Mouse (Mus musculus) hindbrain, embryonic 15.5 days (tissue): ENCODE data around the gene Mertk. TPM values are rescaled to one million over a fixed set of nuclear protein-coding genes. Genes with fewer than 3 reads are reported as not detected.

ENCODE experiments used
- ATAC-seq: fragments of 200-750 bp; cut with Nextera tagmentation; 2 replicates; pipeline ENCODE4 v1.8.0; 2017; ENCODE audit warnings: low read depth, moderate number of reproducible peaks, moderate TSS enrichment; ENCODE audit not compliant: low FRiP score
- H3K27ac ChIP-seq: fragments of 300-500 bp; sonication (generic); replicated peaks from 2 replicates; pipeline ENCODE4 v1.5.1; 2015; ENCODE audit warnings: mild to moderate bottlenecking, inconsistent platforms
- H3K27me3 ChIP-seq: fragments of 300-500 bp; sonication (generic); 2 replicates; pipeline ENCODE4 v1.6.1; 2015; ENCODE audit warnings: control low read depth, inconsistent platforms
- H3K36me3 ChIP-seq: fragments of 300-500 bp; sonication (generic); 2 replicates; pipeline ENCODE4 v1.6.1; 2015; ENCODE audit warnings: control low read depth, inconsistent platforms
- H3K4me1 ChIP-seq: fragments of 300-500 bp; sonication (generic); replicated peaks from 2 replicates; pipeline ENCODE4 v1.6.1; 2015; ENCODE audit warnings: control low read depth, inconsistent platforms
- H3K4me2 ChIP-seq: fragments of 300-500 bp; sonication (generic); 2 replicates; pipeline ENCODE4 v1.6.1; 2015; ENCODE audit warnings: moderate library complexity, mild to moderate bottlenecking, inconsistent platforms
- H3K4me3 ChIP-seq: fragments of 300-500 bp; sonication (generic); 2 replicates; pipeline ENCODE4 v1.5.1; 2015; ENCODE audit warnings: mild to moderate bottlenecking, inconsistent platforms
- H3K9ac ChIP-seq: fragments of 300-500 bp; sonication (generic); 2 replicates; pipeline ENCODE4 v1.6.1; 2015; ENCODE audit warnings: inconsistent platforms
- H3K9me3 ChIP-seq: fragments of 300-500 bp; sonication (generic); 2 replicates; pipeline ENCODE4 v1.6.1; 2016; ENCODE audit warnings: control low read depth, inconsistent platforms
- WGBS: fragments of 180-500 bp; shearing (Covaris S2); methylation state at CpG from one replicate; pipeline ENCODE4 v1.1.7; 2015; 5-methylcytosine and 5-hydroxymethylcytosine counted together
- polyA plus RNA-seq: library from polyadenylated mRNA; unstranded; fragments of >200 nt; fragmentation: Nextera tagmentation; extraction: Ambion mirVana; gene quantifications from 2 replicates; pipeline ENCODE4 v1.2.1, GENCODE M21; 2015

Gene Mertk
- polyA plus RNA-seq, 1 experiment from 2014 or later: 2.5 TPM

DNA sequence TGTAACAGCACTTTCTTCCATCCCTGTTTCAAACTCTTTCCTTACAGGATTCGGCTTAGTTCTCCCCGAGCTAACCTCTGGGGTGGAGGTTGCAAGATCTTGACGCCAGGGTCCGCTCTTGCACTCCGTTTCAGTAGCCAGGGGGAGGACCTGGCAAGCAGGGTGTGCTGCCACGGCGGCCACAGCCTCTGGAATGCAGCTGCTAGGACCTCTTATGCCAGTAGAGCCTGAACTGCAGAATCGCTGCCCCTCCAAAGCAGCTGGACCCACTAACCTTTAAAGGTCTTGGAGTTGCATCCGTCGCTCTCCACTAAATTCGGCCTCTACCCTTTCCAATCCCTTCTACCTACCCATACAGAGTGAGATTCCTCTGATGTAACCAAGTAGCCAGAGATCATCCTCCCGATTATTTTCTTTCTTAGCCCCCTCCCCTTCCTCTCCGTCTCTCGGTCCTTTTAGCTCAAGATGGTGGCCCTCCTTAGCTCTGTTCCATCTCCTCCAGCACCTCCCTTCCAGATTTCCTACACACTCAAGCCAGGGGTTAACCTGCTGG is 540 bp upstream of the Mertk start:
- Histone ChIP-seq H3K9me3 (no peaks in the 10 kb centered on the region), H3K27me3 (peaks cover 19% of the 10 kb centered on the region), H3K27ac (peak overlapping the region; percentile 70; the same call in 1 of the 2 replicates), H3K4me3 (peak overlapping the region; percentile 42), H3K4me1 (peaks cover 19% of the 10 kb centered on the region), H3K4me2 (peak overlapping the region; percentile 71), H3K36me3 (no peaks in the 10 kb centered on the region), H3K9ac (peak overlapping the region; percentile 47)
- ATAC-seq: peak; percentile 89
- under 1% methylated on average over 14 of the region's 14 CpGs for WGBS

GRCm38 (mm10) chr2:128699201-128699885 is 587 bp downstream of the Mertk start:
- no peaks in the 10 kb centered on the region for H3K9me3 ChIP-seq
- peaks cover 19% of the 10 kb centered on the region for H3K4me1 ChIP-seq
- no peaks in the 10 kb centered on the region for H3K36me3 ChIP-seq
- peak overlapping the region; percentile 42 for H3K4me3 ChIP-seq
- under 1% methylated on average over 24 of the region's 24 CpGs for whole genome bisulfite sequencing
- H3K27me3 ChIP-seq: peaks cover 19% of the 10 kb centered on the region
- H3K27ac ChIP-seq: no peak overlapping the region
- no peak for ATAC-seq
- peak overlapping the region; percentile 71 for H3K4me2 ChIP-seq
- H3K9ac ChIP-seq: peak overlapping the region; percentile 28

DNA sequence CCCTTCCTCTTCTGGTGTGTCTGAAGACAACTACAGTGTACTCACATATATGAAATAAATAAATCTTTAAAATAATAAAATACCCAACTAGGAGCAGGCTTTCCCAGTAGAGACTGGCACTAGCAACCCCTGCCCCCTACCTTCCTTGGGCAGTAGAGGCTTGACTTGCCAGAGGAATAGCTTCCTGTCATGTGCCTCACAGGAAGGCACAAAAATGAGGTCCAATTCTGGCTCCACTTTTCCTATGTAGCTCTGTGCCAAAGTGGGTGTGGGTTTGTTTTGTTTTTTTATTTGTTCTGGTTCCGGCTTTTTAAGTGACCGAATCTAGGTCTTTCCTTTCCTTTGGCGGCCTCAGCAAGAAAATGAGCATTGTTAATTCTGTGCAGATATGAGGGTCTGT is 5.7 kb downstream of the Mertk start:
- H3K4me1 ChIP-seq: 0 out of 2 replicates have a peak, but pooled peaks cover under 1% of the 10 kb centered on the region
- H3K4me3 ChIP-seq: no peak overlapping the region
- no peak overlapping the region for H3K4me2 ChIP-seq
- H3K36me3 ChIP-seq: no peaks in the 10 kb centered on the region
- peaks cover 8% of the 10 kb centered on the region; the same call in 1 of the 2 replicates for H3K27me3 ChIP-seq
- 78% methylated on average over 3 of the region's 3 CpGs for WGBS
- no peak for ATAC-seq
- H3K9ac ChIP-seq: no peak overlapping the region
- H3K27ac ChIP-seq: no peak overlapping the region
- H3K9me3 ChIP-seq: no peaks in the 10 kb centered on the region

DNA sequence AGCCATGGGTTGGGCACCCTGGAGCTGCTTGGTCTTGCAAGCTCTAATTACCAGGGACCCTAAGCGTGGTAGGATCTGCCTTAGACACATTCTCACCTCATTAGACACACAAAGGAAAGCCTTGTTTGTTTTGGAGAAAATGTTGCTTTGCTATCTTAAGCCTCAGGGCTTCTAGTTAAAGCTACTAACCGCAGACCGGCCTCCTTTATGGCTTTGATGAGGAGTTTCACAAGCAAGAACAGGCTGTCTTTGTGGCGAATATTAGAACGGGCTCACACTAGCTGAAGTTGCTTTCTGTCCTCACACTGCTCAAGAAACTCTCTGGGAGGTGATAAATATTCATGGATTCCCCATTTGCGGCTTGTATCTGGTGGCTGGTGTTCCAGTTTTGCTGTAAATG is 10.5 kb downstream of the Mertk start:
- H3K9ac ChIP-seq: no peak overlapping the region
- 0 out of 2 replicates have a peak overlapping the region, but pooled peaks have one; percentile 20 for H3K27ac ChIP-seq
- peaks cover 6% of the 10 kb centered on the region; the same call in 1 of the 2 replicates for H3K4me1 ChIP-seq
- H3K27me3 ChIP-seq: no peaks in the 10 kb centered on the region
- no peaks in the 10 kb centered on the region for H3K9me3 ChIP-seq
- no peak overlapping the region for H3K4me2 ChIP-seq
- no peak for ATAC-seq
- 43% methylated on average over 6 of the region's 6 CpGs for WGBS
- H3K4me3 ChIP-seq: no peak overlapping the region
- H3K36me3 ChIP-seq: no peaks in the 10 kb centered on the region

DNA sequence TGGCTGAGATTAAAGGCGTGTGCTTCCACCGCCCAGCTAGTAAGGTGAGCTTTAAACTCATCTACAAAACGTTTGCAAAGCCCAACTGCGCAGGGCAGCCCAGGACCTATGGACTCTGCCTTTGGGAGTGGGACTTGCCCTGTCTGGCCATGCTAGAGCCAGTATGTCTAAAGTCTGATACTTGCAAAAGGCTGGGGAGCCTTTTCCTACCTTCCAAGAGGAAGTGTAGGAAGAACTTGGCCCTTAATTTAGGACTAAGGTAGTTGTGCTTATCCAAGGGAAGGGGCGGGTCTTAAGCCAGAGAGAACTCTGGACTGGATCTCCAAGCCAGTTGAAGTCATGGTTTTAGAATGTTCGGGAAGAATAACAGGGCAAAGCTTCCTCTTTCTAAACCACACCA is 11.9 kb downstream of the Mertk start:
- ATAC-seq: no peak
- Histone ChIP-seq H3K27me3 (no peaks in the 10 kb centered on the region), H3K9ac (no peak overlapping the region), H3K27ac (no peak overlapping the region), H3K4me3 (no peak overlapping the region), H3K36me3 (no peaks in the 10 kb centered on the region), H3K4me1 (peaks cover 9% of the 10 kb centered on the region; the same call in 1 of the 2 replicates), H3K9me3 (no peaks in the 10 kb centered on the region), H3K4me2 (no peak overlapping the region)
- 84% methylated on average over 6 of the region's 6 CpGs for WGBS

DNA sequence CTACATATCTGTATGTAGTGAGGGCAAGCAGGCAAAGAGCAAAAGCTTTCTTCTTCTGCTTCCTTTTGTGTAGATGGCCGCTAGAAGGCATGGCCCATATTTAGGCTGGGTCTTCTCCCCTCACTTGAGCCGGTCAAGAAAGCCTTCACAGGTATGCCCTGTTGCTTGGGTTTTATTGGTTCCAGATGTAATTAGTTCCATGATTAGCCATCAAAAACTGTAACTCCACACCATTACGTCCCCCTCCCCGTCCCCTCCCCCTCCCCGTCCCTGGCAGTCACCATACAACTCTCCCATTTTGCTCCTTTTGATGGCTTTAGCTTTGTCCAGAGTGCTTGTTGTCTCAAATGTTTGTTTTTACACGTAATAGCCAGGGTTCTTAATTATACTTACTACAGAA is 14.2 kb downstream of the Mertk start:
- 83% methylated on average over 6 of the region's 6 CpGs for WGBS
- H3K4me2 ChIP-seq: no peak overlapping the region

GRCm38 (mm10) chr2:128713548-128714003 is 14.8 kb downstream of the Mertk start:
- 54% methylated on average over 5 of the region's 5 CpGs for WGBS
- no peaks in the 10 kb centered on the region for H3K27me3 ChIP-seq
- no peak overlapping the region for H3K4me2 ChIP-seq
- H3K9ac ChIP-seq: no peak overlapping the region
- H3K9me3 ChIP-seq: no peaks in the 10 kb centered on the region
- no peak overlapping the region for H3K4me3 ChIP-seq
- H3K4me1 ChIP-seq: peaks cover 9% of the 10 kb centered on the region; the same call in 1 of the 2 replicates
- no peak for ATAC-seq
- H3K27ac ChIP-seq: 0 out of 2 replicates have a peak overlapping the region, but pooled peaks have one; percentile 25
- H3K36me3 ChIP-seq: no peaks in the 10 kb centered on the region

More for the DNA sequence above, 14.2 kb downstream of the Mertk start:
- H3K36me3 ChIP-seq: no peaks in the 10 kb centered on the region
- peaks cover 9% of the 10 kb centered on the region; the same call in 1 of the 2 replicates for H3K4me1 ChIP-seq
- H3K9me3 ChIP-seq: no peaks in the 10 kb centered on the region
- no peak overlapping the region for H3K27ac ChIP-seq
- no peak for ATAC-seq
- no peaks in the 10 kb centered on the region for H3K27me3 ChIP-seq
- H3K4me3 ChIP-seq: no peak overlapping the region
- H3K9ac ChIP-seq: no peak overlapping the region

DNA sequence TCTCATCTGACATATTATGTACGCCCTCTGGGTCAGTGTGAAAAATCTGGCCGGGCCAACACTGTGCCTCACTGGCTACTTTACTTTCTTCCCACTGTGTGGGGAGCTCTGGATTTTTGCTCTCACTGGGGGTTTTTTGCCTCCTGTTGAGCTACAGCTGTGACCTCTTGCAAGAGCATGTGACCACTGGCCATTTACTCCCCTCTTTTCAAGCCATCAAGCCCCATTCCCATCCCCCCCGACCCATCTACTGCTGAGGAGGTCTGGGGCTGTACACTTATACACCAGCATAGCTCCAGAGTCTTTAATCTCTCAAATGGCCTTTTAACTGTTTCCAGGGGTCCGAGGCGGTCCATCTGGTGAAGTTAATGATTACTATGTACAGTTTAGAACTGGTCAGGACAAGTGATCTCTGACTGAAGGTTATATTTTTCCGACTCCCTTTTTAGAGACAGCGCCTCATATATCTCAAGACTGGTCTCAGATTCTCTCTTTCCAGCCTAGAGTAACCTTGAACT is 16.0 kb downstream of the Mertk start:
- Histone ChIP-seq H3K4me1 (peaks cover 9% of the 10 kb centered on the region; the same call in 1 of the 2 replicates), H3K27ac (no peak overlapping the region), H3K9me3 (no peaks in the 10 kb centered on the region), H3K4me2 (no peak overlapping the region), H3K36me3 (no peaks in the 10 kb centered on the region), H3K9ac (no peak overlapping the region), H3K4me3 (no peak overlapping the region), H3K27me3 (no peaks in the 10 kb centered on the region)
- WGBS: 77% methylated on average over 7 of the region's 7 CpGs
- peak; percentile 42; the same call in 1 of the 2 replicates for ATAC-seq

DNA sequence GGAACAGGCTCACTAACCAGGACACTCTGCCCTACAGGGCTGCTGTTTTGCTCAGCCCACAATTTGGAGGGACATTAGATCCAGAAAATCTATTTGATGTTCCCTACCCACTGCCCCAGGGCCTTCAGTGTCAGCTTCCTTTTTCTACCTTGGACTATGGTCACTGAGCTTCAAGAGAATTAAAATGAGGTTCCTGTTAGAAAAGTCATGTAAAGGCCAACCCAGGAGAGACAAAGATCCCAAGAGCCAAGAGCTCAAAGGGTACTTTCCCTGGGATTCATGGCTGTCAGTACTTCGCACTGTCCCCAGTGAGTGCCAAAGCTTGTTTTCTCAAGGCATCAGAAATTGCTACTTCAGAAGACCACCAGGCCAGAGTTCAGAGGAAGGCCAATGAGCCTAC is 17.2 kb downstream of the Mertk start:
- Histone ChIP-seq H3K27me3 (no peaks in the 10 kb centered on the region), H3K9ac (no peak overlapping the region), H3K36me3 (no peaks in the 10 kb centered on the region), H3K4me2 (no peak overlapping the region), H3K4me3 (no peak overlapping the region), H3K9me3 (no peaks in the 10 kb centered on the region), H3K27ac (no peak overlapping the region), H3K4me1 (peaks cover 9% of the 10 kb centered on the region; the same call in 1 of the 2 replicates)
- WGBS: 91% methylated on average over 1 of the region's 1 CpGs
- ATAC-seq: no peak

DNA sequence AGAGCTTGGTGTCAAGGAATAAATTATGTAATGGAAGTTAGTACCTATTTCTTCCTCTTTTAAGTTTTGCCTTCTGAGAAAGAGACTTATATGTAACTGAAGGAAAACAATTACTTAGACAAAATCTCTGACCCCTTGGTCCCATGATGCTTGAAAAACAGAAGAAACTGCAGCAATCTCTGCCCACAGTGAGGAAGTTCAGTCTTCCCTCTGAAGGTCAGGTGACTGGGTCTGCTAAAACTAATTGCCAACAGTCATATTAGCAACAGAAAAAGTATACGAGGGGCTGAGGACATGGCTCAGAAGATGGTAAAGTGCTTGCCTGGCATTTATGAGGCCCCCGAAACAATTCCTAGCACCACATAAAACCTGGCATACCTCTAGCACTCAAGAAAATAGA is 20.6 kb downstream of the Mertk start:
- H3K4me1 ChIP-seq: 0 out of 2 replicates have a peak, but pooled peaks cover 3% of the 10 kb centered on the region
- H3K4me2 ChIP-seq: no peak overlapping the region
- ATAC-seq: no peak
- H3K27ac ChIP-seq: no peak overlapping the region
- no peaks in the 10 kb centered on the region for H3K36me3 ChIP-seq
- H3K4me3 ChIP-seq: no peak overlapping the region
- no peaks in the 10 kb centered on the region for H3K9me3 ChIP-seq
- H3K9ac ChIP-seq: no peak overlapping the region
- WGBS: 93% methylated on average over 2 of the region's 2 CpGs
- H3K27me3 ChIP-seq: no peaks in the 10 kb centered on the region

- no peak overlapping the region for H3K27ac ChIP-seq
- no peaks in the 10 kb centered on the region for H3K27me3 ChIP-seq
- no peak overlapping the region for H3K4me3 ChIP-seq
- H3K9ac ChIP-seq: no peak overlapping the region
- no peaks in the 10 kb centered on the region for H3K36me3 ChIP-seq
- no peak overlapping the region for H3K4me2 ChIP-seq
- no peaks in the 10 kb centered on the region for H3K4me1 ChIP-seq
- H3K9me3 ChIP-seq: no peaks in the 10 kb centered on the region
- 88% methylated on average over 5 of the region's 5 CpGs for WGBS
- no peak for ATAC-seq
Measured at GRCm38 (mm10) chr2:128722106-128722710, 23.5 kb downstream of the Mertk start.

DNA sequence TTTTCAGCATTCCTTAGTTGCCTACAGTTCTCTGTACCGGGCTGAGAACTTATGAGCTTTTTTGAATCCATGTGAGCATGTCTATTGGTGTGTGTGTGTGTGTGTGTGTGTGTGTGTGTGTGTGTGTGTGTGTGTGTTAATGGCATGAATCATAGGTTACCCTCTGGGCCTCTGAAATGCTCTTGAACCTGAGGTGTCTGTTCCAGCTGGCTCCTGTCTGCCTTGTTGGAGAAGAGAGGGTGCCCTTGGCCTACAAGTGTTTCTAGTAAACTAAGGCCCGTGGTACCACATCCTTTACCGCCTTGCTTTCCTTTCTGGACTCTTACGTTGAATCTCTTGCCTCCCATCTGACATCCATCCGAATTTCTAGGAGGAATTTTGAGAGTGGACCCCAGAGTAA is 27.3 kb downstream of the Mertk start:
- ATAC-seq: no peak
- WGBS: 87% methylated on average over 5 of the region's 5 CpGs
- Histone ChIP-seq H3K27ac (no peak overlapping the region), H3K4me1 (no peaks in the 10 kb centered on the region), H3K4me3 (no peak overlapping the region), H3K36me3 (no peaks in the 10 kb centered on the region), H3K27me3 (no peaks in the 10 kb centered on the region), H3K9me3 (no peaks in the 10 kb centered on the region), H3K4me2 (no peak overlapping the region), H3K9ac (no peak overlapping the region)
